Mouse (Mus musculus) layer of hippocampus, adult 18-20 months (tissue): Measurements from ENCODE around the gene Smyd3. TPM values are rescaled to one million over a fixed set of nuclear protein-coding genes. Genes with fewer than 3 reads are reported as not detected.
A peak's percentile ranks its signal among the peaks of the same experiment; 100 is the strongest.

Source experiments
- DNase-seq, 2 experiments: peaks; one replicate each; pipeline ENCODE4 v3.0.0; 2022; ENCODE audit warnings: low spot score in 2 of 2
- total RNA-seq, 2 experiments: library from RNA; stranded (reverse); gene quantifications; 2 replicates each; pipeline ENCODE4 v1.2.3; 2021

The Smyd3 gene
- total RNA-seq, 2 experiments from 2014 or later: 22.4 TPM

GRCm38 (mm10) chr1:179385691-179386090, 132.2 kb downstream of the Smyd3 start:
- no peak for DNase-seq

GRCm38 (mm10) chr1:179384296-179384695, 133.5 kb downstream of the Smyd3 start:
- DNase-seq: no peak

DNA sequence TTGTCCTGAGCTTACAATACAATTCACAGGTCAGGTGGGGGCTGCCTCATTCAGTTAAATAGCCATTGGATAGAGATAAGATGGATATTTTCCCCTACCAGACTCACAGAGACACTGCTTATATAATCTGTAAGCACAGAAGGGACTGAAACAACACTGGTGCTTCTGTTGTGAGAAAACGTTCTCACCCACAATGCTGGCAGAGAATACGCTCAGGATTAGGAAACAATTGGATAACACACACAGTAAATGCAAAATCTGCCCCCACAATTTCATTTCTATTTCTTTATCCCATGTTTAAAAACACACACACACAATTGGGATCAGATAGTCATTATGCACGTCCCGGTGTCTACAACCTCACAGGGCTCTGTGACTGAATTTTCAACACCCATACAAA, 139.7 kb downstream of the Smyd3 start:
- DNase-seq: peak; percentile 7 to 77

DNA sequence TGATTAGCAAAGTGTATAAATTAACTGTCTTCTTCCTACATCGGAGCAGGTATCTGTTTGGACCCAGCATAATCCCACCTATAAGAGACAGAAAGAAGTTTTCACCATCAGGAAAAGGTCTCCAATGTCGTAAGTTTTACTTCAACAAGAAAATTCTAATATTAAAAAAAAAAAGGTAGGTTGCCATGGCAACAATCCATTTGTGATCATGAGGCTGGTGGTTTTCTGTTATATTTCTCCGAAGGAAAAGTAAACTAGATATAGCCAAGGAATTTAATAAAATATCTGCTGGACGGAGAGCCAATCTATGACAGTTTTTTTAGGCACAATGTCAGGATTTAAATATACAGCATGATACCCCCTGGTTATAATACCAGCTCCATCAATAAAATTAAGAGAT, 142.9 kb downstream of the Smyd3 start:
- no peak for DNase-seq

DNA sequence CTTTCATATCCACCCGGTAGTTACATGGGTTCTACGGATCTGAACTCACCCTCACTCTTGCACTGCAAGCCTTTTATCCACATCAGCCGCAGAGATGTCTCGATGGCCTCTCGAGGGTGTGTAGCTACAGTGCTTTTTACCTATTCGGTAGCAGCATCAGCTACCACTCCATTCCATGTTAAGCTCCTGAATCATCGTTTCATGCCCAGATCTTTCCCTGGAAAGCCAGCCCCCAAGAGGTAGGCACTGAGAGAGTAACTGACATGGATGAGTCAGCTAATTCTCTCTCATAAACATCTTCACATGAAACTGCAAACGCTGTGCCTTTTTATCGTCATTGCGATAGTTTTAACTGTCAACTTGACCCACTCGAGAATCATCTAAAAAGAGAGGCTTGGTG, 143.9 kb downstream of the Smyd3 start:
- no peak for DNase-seq

DNA sequence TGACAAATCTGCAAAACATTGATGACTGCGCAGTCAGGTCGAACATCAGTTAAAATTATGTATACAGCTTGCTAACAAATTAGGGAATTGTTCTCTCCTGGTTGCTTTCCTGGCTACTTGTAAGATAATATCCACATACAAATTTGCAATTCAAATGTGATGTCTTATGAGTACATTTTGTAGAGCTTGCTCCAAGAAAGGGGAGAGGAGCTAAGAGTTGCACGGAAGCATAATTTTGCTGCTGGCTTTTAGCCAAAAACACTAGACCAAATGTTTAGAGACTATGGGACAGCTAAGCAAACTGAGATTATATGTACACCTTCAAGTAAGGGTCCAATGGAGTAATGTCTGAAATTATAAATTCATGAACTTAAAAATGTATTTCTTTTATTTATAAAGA, 146.7 kb downstream of the Smyd3 start:
- DNase-seq: no peak

GRCm38 (mm10) chr1:179368426-179369010, 149.3 kb downstream of the Smyd3 start:
- DNase-seq: no peak

- DNase-seq: no peak
Observed at GRCm38 (mm10) chr1:179361481-179362466, 156.1 kb downstream of the Smyd3 start.

GRCm38 (mm10) chr1:179357111-179357510, 160.7 kb downstream of the Smyd3 start:
- DNase-seq: no peak

DNA sequence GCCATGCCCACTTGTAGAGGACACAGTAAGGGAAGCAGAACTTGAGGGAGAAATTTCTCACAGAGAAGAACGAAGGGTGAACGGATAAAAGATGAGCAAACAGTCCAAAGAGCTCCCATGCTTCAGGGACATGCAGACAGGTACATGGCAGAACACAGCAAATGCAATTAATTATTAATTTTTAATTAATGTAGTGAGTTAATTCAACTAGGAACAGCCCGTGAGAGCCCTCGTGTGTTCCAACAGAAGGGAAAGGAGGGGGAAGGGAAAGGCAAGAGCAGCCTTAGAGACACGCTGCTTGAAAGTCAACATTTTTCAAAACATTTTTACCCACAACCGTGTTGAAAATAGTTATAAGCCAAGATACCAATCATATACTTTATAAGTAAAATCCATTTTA, 163.6 kb downstream of the Smyd3 start:
- DNase-seq: no peak

DNA sequence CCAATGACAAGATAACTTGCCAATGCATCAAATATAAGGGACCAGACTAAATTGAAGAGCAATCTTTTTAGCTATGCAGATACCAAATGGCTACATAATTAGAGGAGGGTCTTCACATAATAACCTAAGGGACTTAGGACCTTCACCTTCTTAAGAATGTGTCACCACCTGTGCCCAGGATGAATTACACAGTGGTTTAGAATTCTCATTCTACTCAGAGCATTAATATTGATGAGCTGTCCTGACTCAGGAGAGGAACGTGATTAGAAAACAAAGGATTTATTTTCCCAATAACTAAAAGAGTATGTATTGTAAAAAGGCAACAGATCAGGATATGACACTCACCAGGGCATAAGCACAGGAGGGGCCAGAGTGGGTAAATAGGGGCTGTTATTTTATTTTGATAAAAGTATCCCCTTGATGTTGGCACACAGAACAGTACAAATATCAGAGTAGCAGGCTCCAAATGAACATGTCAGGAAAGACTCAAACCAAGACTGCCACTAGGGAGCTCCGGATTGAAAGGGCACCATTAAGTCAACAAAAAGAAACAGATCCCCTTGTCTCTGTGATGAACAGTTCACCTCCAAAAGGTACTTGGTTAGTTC, 172.4 kb downstream of the Smyd3 start:
- DNase-seq: no peak

GRCm38 (mm10) chr1:179343426-179343825, 174.4 kb downstream of the Smyd3 start:
- no peak for DNase-seq

- DNase-seq: no peak
Observed at GRCm38 (mm10) chr1:179341589-179341988, 176.3 kb downstream of the Smyd3 start.

- no peak for DNase-seq
Observed at GRCm38 (mm10) chr1:179339066-179339465, 178.8 kb downstream of the Smyd3 start.

DNA sequence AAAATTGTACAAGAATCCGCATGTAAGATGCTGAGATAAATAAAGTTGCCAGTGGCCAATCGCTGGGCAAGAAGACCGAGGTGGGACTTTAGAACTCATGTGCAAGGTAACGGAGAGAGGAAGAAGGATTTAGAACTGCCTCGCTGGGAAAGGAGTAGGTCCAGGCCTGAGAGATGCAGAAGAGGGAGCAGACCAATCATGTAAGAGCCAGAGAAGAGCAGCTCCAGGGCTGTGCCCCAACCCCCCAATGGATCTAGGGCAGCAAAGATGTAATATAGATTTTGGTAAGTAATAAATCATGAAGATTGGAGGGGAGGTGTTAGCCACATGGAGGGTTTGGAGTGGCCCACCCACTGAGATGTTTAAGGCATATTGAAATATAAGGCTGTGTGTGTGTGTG, 180.3 kb downstream of the Smyd3 start:
- DNase-seq: no peak

DNA sequence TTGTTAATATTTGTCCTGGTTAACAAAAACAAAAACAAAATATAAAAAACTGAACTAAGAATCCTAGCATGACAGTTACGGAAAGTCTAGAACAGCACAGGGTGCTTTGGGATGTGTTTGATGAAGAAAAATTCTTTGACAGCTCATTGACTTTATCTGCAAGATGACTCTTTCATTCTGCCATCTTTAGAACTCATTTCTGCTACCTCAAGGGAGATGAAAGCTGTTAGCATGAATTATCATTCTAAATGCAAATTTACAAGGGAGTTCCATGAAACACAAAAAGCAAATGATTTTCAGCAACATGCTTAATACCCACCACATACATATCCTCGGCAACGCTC, 190.9 kb downstream of the Smyd3 start:
- DNase-seq: no peak

DNA sequence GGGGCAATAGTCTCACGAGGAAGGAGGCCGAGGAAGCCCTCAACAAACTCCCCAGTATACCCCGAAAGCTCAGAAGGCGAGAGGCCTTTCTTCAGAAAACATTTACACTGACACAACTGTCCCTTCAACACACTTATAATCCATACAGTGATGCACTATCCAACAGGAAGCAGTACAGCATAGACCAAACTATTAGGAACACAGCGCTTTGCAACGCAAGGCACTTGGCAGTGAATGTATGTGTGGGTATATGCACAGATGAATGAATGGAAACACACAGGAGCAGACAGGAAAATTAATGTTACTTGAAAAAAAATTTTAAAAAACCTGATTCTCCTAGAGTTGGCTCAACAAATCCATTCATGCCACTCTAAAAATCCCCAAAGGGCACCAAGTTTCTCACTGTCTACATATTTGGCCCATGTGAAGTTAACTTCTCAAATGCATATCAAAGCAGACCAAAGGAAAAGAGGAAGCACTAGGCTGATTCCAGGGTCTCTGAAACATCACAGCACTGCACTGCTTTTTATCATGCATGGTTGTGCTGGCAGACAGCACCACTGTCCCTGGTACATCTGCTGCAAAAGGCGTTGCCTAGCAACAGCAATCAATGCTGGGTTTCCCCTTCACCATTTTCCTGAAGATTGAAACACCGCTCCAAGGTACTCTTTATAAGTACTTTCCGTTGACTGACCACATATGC, 191.4 kb downstream of the Smyd3 start:
- DNase-seq: peak; percentile 56 to 78

DNA sequence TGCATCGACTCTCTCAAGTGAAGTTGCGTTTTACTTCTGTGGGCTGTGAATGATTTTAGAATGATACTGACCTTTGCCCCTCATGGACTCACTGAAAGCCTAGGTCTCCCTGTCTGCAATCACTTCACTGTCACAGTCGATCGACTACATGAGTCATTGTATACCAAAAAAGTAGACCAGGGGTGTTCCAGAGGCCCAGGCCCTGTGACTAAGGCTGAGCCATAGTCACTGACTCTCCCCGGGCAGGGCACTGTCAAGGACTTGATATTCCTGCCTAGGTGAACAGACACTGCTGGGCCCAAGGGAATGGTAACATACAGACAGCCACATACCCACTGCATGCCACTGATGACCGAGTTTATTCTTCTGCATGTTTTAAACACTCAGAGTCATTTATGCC, 193.6 kb downstream of the Smyd3 start:
- DNase-seq: no peak

DNA sequence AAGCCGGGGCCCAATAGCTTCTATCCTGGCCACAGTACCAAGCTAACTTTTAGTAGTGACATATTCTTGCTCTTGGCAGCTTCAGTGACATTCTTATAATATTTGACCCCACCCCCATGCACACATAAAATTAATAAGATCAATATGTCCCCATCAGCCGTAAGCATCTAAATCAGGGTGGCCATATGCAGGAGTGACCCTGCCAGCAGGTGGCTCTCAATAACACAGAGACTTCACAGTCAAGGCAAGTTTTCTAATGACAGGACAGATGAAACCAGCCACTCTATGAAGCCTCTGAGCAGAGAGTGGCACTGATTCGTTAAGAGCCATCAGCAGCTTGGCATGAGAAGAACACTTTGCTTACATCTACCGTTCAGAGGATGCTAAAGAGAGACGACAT, 204.2 kb downstream of the Smyd3 start:
- no peak for DNase-seq

- DNase-seq: no peak
Observed at GRCm38 (mm10) chr1:179309487-179309886, 208.4 kb downstream of the Smyd3 start.

DNA sequence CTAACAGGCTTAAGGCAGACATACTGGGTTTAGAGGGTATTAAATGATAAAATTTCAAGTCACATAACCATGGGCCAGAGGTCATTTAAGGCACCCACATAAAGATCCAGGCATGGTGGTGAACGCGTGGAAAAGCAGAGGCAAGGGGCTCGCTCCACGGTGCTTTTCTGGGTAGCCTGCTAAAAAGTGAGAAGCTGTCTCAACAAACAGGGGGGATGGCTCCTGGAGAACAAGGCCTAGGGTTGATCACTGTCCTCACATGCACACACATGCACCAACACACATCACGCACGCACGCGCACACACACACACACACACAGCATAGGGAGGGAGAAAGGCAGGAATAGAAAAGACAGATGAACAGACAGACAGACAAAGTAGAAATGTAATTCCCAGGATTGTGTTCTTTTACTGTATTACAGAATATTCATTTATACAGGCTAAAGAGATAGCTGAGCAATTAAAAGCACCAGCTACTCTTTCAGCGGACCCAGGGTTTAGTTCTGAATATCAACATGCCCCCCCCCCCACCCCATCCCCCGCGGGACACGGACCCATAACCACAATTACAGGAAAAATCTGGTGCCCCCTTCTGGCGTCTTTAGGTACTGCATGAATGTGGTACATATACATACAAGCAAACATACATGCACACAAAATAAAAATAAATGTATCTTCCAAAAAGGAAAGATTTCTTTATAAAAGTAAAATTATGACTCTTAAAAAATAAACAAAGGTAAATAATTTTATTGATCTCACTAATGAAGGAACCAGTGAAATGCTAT, 215.2 kb downstream of the Smyd3 start:
- DNase-seq: no peak
